Mouse (Mus musculus) heart, postnatal 4 days (tissue): Measurements from ENCODE around the gene Ddx25. TPM values are rescaled to one million over a fixed set of nuclear protein-coding genes. Genes with fewer than 3 reads are reported as not detected.

Experiments used
- DNase-seq: peaks from one replicate; pipeline ENCODE4 v3.0.0; 2021
- total RNA-seq, 2 experiments: library from RNA; stranded (reverse); gene quantifications; 2 replicates each; pipeline ENCODE4 v1.2.3; 2021

Ddx25 gene
- total RNA-seq, 2 experiments from 2014 or later = 0.05 to 0.07 TPM

GRCm38 (mm10) chr9:35541488-35541887, 16.8 kb downstream of the Ddx25 start:
- peak; percentile 91 for DNase-seq

GRCm38 (mm10) chr9:35541024-35541423, 17.3 kb downstream of the Ddx25 start:
- no peak for DNase-seq

- no peak for DNase-seq
Measured at GRCm38 (mm10) chr9:35539001-35539750, 19.2 kb downstream of the Ddx25 start.

- no peak for DNase-seq
Measured at GRCm38 (mm10) chr9:35535876-35536275, 22.5 kb downstream of the Ddx25 start.

- peak; percentile 71 for DNase-seq
Measured at GRCm38 (mm10) chr9:35535110-35535509, 23.2 kb downstream of the Ddx25 start.

- no peak for DNase-seq
Measured at GRCm38 (mm10) chr9:35533266-35533665, 25.1 kb downstream of the Ddx25 start.

- no peak for DNase-seq
Measured at GRCm38 (mm10) chr9:35529796-35530195, 28.5 kb downstream of the Ddx25 start.

- no peak for DNase-seq
Measured at GRCm38 (mm10) chr9:35529141-35529540, 29.2 kb downstream of the Ddx25 start.

GRCm38 (mm10) chr9:35523941-35524411, 34.4 kb downstream of the Ddx25 start:
- peak; percentile 84 for DNase-seq

GRCm38 (mm10) chr9:35523541-35523940, 34.8 kb downstream of the Ddx25 start:
- DNase-seq = peak; percentile 64

GRCm38 (mm10) chr9:35522821-35523515, 35.4 kb downstream of the Ddx25 start:
- no peak for DNase-seq

GRCm38 (mm10) chr9:35522241-35522640, 36.1 kb downstream of the Ddx25 start:
- DNase-seq = no peak

- DNase-seq = no peak
Measured at GRCm38 (mm10) chr9:35520631-35521348, 37.5 kb downstream of the Ddx25 start.

- DNase-seq = no peak
Measured at GRCm38 (mm10) chr9:35518169-35518568, 40.2 kb downstream of the Ddx25 start, which contains the start of gene Gm1113. Gene Gm1113 (minus strand): TSS chr9:35518269.

GRCm38 (mm10) chr9:35516711-35517110, 41.6 kb downstream of the Ddx25 start:
- no peak for DNase-seq

- no peak for DNase-seq
Measured at GRCm38 (mm10) chr9:35516182-35516581, 42.1 kb downstream of the Ddx25 start.

GRCm38 (mm10) chr9:35513900-35514299, 44.4 kb downstream of the Ddx25 start:
- no peak for DNase-seq

GRCm38 (mm10) chr9:35508234-35508633, 50.1 kb downstream of the Ddx25 start:
- peak; percentile 74 for DNase-seq

- DNase-seq = no peak
Measured at GRCm38 (mm10) chr9:35502361-35503000, 55.8 kb downstream of the Ddx25 start.

- no peak for DNase-seq
Measured at GRCm38 (mm10) chr9:35499946-35500345, 58.4 kb downstream of the Ddx25 start.

- DNase-seq = no peak
Measured at GRCm38 (mm10) chr9:35495471-35495870, 62.9 kb downstream of the Ddx25 start.

GRCm38 (mm10) chr9:35494937-35495336, 63.4 kb downstream of the Ddx25 start:
- no peak for DNase-seq

- no peak for DNase-seq
Measured at GRCm38 (mm10) chr9:35493733-35494092, 64.6 kb downstream of the Ddx25 start.
